Mouse (Mus musculus): ENCODE data around the gene Mfsd6l. TPM values are rescaled to one million over a fixed set of nuclear protein-coding genes. Genes with fewer than 3 reads are reported as not detected.

Gene Mfsd6l
- polyA plus RNA-seq, 1 experiment from 2014 or later = 4.7 TPM

- no peaks in the 10 kb centered on the region for H3K36me3 ChIP-seq (ENCODE audit: insufficient read depth, low read length)
- H3K4me1 ChIP-seq (replicated peaks; ENCODE audit: insufficient read depth, low read length) = peaks cover 12% of the 10 kb centered on the region
- no peak overlapping the region for H3K4me3 ChIP-seq (replicated peaks; ENCODE audit: low read depth, low read length)
- H3K9ac ChIP-seq (ENCODE audit: low read depth, low read length) = no peak overlapping the region
- H3K27ac ChIP-seq = no peak overlapping the region
- DNase-seq (ENCODE audit: low spot score) = peak; percentile 92
- peak; percentile 33 for ATAC-seq (replicated peaks; ENCODE audit: low FRiP score, low read depth)
- WGBS = 56% methylated on average over 8 of the region's 8 CpGs
- peak; percentile 92 for TF ChIP-seq CTCF (IDR thresholded peaks at IDR 0.05; ENCODE audit: low read depth)
- H3K9me3 ChIP-seq (replicated peaks; ENCODE audit: low read length) = no peaks in the 10 kb centered on the region
- H3K4me2 ChIP-seq (ENCODE audit: low read length) = no peak overlapping the region
- H3K27me3 ChIP-seq (ENCODE audit: insufficient read depth, low read length) = no peaks in the 10 kb centered on the region
Measured at GRCm38 (mm10) chr11:68589055-68589809, 33.2 kb downstream of the Mfsd6l start.

DNA sequence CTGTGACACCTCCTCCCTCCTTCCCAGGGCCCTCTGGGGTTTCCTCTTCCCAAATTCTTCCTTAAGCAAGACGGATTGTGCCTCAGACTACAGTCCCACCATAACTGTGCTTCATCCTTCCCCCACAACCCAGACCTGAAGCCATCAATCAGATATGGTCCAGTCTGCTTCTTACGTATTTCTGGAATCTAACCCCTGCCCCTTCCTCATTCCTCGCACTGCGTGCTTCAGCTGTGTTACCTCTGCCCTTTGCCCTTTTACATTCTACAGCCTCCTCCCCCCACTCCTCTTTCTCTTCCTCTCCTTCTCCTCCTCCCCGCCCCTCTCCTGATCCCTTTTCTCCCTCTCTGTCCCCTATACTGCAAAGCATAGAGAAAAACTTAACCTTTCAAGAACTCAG lies 35.7 kb downstream of the Mfsd6l start:
- H3K4me1 ChIP-seq (replicated peaks; ENCODE audit: insufficient read depth, low read length) = peaks cover 12% of the 10 kb centered on the region
- no peaks in the 10 kb centered on the region for H3K27me3 ChIP-seq (ENCODE audit: insufficient read depth, low read length)
- WGBS = 29% methylated on average over 5 of the region's 5 CpGs
- no peak overlapping the region for H3K4me3 ChIP-seq (replicated peaks; ENCODE audit: low read depth, low read length)
- H3K4me2 ChIP-seq (ENCODE audit: low read length) = no peak overlapping the region
- no peaks in the 10 kb centered on the region for H3K9me3 ChIP-seq (replicated peaks; ENCODE audit: low read length)
- no peak for TF ChIP-seq CTCF (IDR thresholded peaks at IDR 0.05; ENCODE audit: low read depth)
- no peak overlapping the region for H3K27ac ChIP-seq
- ATAC-seq (replicated peaks; ENCODE audit: low FRiP score, low read depth) (no peak), DNase-seq (ENCODE audit: low spot score) (peak; percentile 85)
- H3K36me3 ChIP-seq (ENCODE audit: insufficient read depth, low read length) = no peaks in the 10 kb centered on the region
- H3K9ac ChIP-seq (ENCODE audit: low read depth, low read length) = no peak overlapping the region

DNA sequence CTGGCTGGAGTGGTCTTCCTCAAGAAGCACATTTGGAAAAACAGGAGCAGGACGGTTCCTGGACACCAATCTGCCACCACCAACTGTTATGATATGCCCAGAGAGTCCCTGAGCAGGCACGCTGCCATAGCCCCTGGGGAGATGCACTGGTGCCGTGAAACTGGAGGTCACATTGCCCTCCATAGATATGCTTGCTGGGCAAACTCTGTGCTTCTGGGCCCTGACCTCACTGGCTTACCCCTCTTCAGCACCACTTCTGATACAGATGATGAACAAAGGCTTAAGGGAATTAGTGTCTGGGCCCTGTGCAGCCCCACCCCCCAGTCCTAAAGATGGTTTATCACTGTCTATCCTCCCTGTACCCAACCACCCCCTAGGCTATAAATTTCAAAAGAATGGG lies 37.3 kb downstream of the Mfsd6l start:
- Histone ChIP-seq H3K9me3 (replicated peaks; ENCODE audit: low read length) (no peaks in the 10 kb centered on the region), H3K27ac (no peak overlapping the region), H3K36me3 (ENCODE audit: insufficient read depth, low read length) (no peaks in the 10 kb centered on the region), H3K9ac (ENCODE audit: low read depth, low read length) (no peak overlapping the region), H3K4me1 (replicated peaks; ENCODE audit: insufficient read depth, low read length) (peaks cover 12% of the 10 kb centered on the region), H3K27me3 (ENCODE audit: insufficient read depth, low read length) (no peaks in the 10 kb centered on the region), H3K4me3 (replicated peaks; ENCODE audit: low read depth, low read length) (no peak overlapping the region), H3K4me2 (ENCODE audit: low read length) (no peak overlapping the region)
- 48% methylated on average over 3 of the region's 3 CpGs for WGBS
- ATAC-seq (replicated peaks; ENCODE audit: low FRiP score, low read depth) = no peak
- DNase-seq (ENCODE audit: low spot score) = no peak
- TF ChIP-seq CTCF (IDR thresholded peaks at IDR 0.05; ENCODE audit: low read depth) = no peak

DNA sequence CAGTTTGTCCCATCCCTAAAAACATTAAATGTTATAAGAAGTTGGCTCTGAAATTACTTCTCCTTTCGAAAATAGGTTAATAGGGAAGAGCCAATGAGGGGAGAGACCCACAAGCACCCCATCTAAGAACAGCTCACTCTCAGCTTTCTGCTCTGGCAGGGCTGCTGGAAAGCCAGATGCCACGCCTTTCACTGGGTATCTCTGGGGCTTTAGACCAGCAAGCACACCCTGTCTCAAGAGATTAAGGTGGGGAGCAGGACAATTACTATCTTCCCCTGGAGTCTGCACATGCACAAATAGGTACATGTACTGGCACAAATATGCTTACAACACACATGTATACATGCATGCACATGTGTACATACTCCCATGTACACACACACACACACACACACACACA lies 41.9 kb downstream of the Mfsd6l start:
- Histone ChIP-seq H3K27me3 (ENCODE audit: insufficient read depth, low read length) (no peaks in the 10 kb centered on the region), H3K4me1 (replicated peaks; ENCODE audit: insufficient read depth, low read length) (peaks cover 32% of the 10 kb centered on the region), H3K27ac (no peak overlapping the region), H3K36me3 (ENCODE audit: insufficient read depth, low read length) (no peaks in the 10 kb centered on the region), H3K9ac (ENCODE audit: low read depth, low read length) (no peak overlapping the region), H3K9me3 (replicated peaks; ENCODE audit: low read length) (no peaks in the 10 kb centered on the region), H3K4me2 (ENCODE audit: low read length) (no peak overlapping the region), H3K4me3 (replicated peaks; ENCODE audit: low read depth, low read length) (no peak overlapping the region)
- no peak for TF ChIP-seq CTCF (IDR thresholded peaks at IDR 0.05; ENCODE audit: low read depth)
- DNase-seq (ENCODE audit: low spot score) (no peak), ATAC-seq (replicated peaks; ENCODE audit: low FRiP score, low read depth) (no peak)
- 86% methylated on average over 2 of the region's 2 CpGs for WGBS

- DNase-seq (ENCODE audit: low spot score) (peak; percentile 88), ATAC-seq (replicated peaks; ENCODE audit: low FRiP score, low read depth) (peak; percentile 69; the same call in 1 of the 2 replicates)
- H3K4me3 ChIP-seq (replicated peaks; ENCODE audit: low read depth, low read length) = no peak overlapping the region
- no peaks in the 10 kb centered on the region for H3K27me3 ChIP-seq (ENCODE audit: insufficient read depth, low read length)
- peaks cover 33% of the 10 kb centered on the region for H3K4me1 ChIP-seq (replicated peaks; ENCODE audit: insufficient read depth, low read length)
- H3K9ac ChIP-seq (ENCODE audit: low read depth, low read length) = no peak overlapping the region
- WGBS = 4% methylated on average over 6 of the region's 6 CpGs
- H3K9me3 ChIP-seq (replicated peaks; ENCODE audit: low read length) = no peaks in the 10 kb centered on the region
- no peaks in the 10 kb centered on the region for H3K36me3 ChIP-seq (ENCODE audit: insufficient read depth, low read length)
- TF ChIP-seq CTCF (IDR thresholded peaks at IDR 0.05; ENCODE audit: low read depth) = no peak
- H3K27ac ChIP-seq = peak overlapping the region; percentile 85
- no peak overlapping the region for H3K4me2 ChIP-seq (ENCODE audit: low read length)
Measured at GRCm38 (mm10) chr11:68600551-68601021, 44.6 kb downstream of the Mfsd6l start.

GRCm38 (mm10) chr11:68601486-68601991 lies 45.6 kb downstream of the Mfsd6l start:
- Histone ChIP-seq H3K27ac (peak overlapping the region; percentile 85), H3K27me3 (ENCODE audit: insufficient read depth, low read length) (no peaks in the 10 kb centered on the region), H3K9me3 (replicated peaks; ENCODE audit: low read length) (no peaks in the 10 kb centered on the region), H3K9ac (ENCODE audit: low read depth, low read length) (no peak overlapping the region), H3K4me2 (ENCODE audit: low read length) (no peak overlapping the region), H3K4me3 (replicated peaks; ENCODE audit: low read depth, low read length) (no peak overlapping the region), H3K4me1 (replicated peaks; ENCODE audit: insufficient read depth, low read length) (peaks cover 33% of the 10 kb centered on the region), H3K36me3 (ENCODE audit: insufficient read depth, low read length) (no peaks in the 10 kb centered on the region)
- peak; percentile 51 for DNase-seq (ENCODE audit: low spot score)
- ATAC-seq (replicated peaks; ENCODE audit: low FRiP score, low read depth) = 0 out of 2 replicates have a peak, but pooled peaks have one; percentile 41
- TF ChIP-seq CTCF (IDR thresholded peaks at IDR 0.05; ENCODE audit: low read depth) = no peak
- 18% methylated on average over 9 of the region's 9 CpGs for WGBS

All from kidney, postnatal 0 days (tissue).